Mouse (Mus musculus) testis, postnatal 14 days (tissue): Measurements from ENCODE around the gene Tspan2.

Source experiments
- DNase-seq: peaks from one replicate; pipeline ENCODE4 v3.0.0; 2021; ENCODE audit warnings: low spot score

The Tspan2 gene

DNA sequence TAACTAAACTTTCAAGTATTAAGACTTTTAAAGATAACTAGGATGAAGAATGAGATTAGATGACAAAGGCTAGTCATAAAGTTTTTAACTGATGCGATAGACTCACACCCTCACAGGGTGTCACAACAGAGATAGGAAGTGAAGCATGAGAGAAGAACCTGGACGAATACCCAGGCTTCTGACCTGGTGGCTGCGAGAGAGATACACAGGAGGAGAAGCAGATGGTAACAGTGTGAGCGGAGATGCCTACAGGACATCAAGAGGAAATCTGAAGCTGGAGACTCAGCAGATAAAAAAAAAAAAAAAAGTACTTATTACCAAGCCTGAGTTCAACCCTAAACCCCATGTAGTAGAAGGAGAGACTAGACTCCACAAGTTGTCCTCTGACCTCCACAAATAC, 38.7 kb downstream of the Tspan2 start:
- no peak for DNase-seq

DNA sequence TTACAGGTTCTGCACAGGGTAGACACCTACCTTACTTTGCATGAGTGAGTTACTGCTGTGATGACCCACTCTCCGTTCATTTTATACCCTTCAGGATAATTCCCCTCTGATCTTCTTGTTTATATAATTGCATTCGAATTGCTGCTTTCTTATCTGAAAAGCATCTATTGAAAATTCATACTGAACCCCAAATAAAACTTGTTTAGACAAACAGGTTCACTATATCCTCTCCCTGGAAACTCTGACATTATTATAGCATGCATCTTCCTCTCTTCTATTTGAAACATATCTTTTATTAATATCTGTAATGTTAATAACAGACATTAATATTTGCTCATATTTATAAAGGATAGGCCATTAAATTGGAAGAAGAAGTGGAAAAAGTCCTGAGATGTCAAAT, 48.3 kb downstream of the Tspan2 start, which contains the start of gene Tshb:
Gene Tshb (minus strand): TSS at position 101 of the 400 bp plus-strand sequence.
- no peak for DNase-seq

DNA sequence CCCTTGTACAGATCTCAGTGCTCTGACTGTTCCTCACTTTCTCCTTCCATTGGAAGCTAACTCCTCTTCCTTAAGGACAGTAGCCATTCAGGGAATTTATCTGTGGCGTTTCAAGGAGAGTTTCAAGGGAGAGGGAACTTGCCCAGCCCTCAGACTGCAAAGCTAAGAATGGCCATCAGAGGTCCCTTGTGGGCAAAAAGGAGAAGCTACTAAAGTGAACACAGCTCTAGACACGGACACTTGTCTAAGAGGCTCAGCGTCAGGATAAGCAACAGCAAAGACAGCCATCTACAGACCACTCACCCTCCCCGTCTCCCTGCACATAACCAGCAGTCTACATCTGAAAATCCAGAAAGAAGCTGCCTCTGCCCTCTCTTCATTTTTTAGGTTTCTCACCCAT, 53.0 kb downstream of the Tspan2 start:
- no peak for DNase-seq

DNA sequence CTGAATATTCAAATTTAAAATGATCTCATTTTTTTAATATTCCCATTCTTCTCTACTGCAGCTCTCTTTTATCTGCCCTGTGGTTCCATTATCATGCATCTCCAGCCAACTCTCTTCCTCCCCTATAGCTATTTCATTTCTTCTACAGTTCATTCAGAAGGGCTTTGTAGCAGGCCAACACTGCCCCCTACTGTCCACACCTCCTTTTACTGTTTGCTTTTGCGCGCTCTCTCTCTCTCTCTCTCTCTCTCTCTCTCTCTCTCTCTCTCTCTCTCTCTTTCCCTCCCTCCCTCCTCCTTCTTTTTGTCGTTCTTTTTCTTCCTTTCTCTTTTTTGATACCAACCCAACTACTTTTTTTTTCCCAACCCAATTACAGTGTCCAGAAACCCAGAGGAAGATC, 69.6 kb downstream of the Tspan2 start:
- no peak for DNase-seq

DNA sequence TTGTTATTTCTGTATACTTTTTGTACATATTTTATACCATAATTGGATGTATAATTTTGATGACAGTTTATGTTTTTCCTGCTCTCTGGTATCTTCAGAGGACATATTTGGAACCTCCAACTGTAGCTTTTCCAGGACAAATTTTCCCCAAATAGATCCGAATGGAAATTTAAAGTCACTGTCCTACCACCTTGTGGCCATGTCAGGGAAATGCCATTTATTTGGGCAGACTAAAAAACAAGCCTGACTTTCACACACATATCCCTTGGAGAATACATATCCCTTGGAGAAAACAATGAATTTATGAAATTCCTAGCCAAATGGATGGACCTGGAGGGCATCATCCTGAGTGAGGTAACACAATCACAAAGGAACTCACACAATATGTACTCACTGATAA, 108.1 kb downstream of the Tspan2 start:
- no peak for DNase-seq

DNA sequence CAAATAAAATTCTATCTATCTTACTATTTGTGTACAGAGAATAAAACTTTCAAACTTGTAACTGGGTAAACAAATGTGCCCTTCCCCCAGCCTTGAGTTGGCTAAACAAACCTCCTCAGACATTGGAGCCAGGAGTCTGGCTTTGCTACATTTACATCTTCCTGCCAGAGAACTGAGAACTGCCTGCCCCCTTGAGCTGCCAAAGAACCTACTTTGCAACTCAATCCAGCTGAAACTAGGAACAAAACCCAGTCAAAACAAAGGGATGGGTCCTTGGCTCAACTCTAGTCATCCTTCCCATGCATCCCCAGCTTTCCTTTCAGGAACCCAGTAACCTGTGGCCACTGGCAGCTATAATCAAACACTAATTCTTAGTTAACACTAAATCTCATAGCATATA, 114.3 kb downstream of the Tspan2 start:
- no peak for DNase-seq
